Mouse (Mus musculus): ENCODE measurements around the gene Gpr137. TPM values are rescaled to one million over a fixed set of nuclear protein-coding genes. Genes with fewer than 3 reads are reported as not detected.
A peak's percentile ranks its signal among the peaks of the same experiment; 100 is the strongest.

Gpr137 gene
- polyA plus RNA-seq, 1 experiment, result 9.0 TPM

DNA sequence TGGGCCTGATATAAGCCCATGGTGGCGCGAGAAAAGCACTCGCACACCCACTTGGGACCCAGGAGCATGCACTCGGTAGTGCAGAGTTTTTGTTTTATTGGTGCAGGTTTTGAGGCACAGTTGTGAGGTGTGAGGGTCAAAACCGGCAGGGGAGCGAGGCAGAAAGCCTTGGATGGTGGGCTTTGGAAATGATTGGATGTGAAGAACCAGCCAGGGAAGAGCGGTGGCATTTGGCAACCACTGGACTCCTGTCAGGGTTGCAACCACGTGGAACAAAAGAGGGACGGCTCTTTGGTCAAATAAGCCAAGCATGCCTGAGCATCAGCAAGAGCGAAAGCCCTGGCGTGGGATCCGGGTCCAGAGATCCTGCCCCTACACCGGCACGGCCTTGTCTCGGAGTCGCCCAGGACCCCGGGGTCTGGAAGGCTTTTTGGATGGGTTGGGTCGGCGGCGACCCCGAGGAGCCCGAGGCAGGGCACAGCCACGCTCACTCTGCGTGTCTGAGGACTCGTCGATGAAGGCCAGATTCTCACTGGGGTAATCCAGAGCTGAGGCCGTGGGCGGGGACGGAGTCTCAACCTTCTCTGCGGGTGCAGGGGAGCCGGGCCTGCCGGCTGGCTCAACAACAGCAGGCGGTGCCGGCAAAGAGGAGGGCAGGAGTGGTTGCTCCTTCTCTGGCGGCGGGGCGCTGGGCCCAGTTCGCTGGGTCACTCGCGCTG is 16.5 kb downstream of the Gpr137 start:
- Histone ChIP-seq H3K4me3 (ENCODE audit: low read depth, low read length) (peak overlapping the region; percentile 49), H3K27ac (ENCODE audit: insufficient read depth, low read length) (no peak overlapping the region), H3K9me3 (replicated peaks; ENCODE audit: control insufficient read depth, insufficient read depth, low read length, poor library complexity, severe bottlenecking) (no peaks in the 10 kb centered on the region), H3K36me3 (ENCODE audit: control insufficient read depth, insufficient read depth, low read length, poor library complexity, severe bottlenecking) (no peaks in the 10 kb centered on the region), H3K9ac (ENCODE audit: low read depth, poor library complexity, severe bottlenecking) (peak overlapping the region; percentile 35), H3K4me1 (ENCODE audit: control insufficient read depth, insufficient read depth, low read length) (peaks cover 2% of the 10 kb centered on the region), H3K27me3 (ENCODE audit: control insufficient read depth, insufficient read depth, low read length, poor library complexity, severe bottlenecking) (no peaks in the 10 kb centered on the region)
- TF ChIP-seq EP300 (IDR thresholded peaks at IDR 0.05; ENCODE audit: insufficient read depth, low read depth, low read length) (no peak), POLR2A (IDR thresholded peaks at IDR 0.05; ENCODE audit: insufficient read depth, low read length) (no peak), CTCF (IDR thresholded peaks at IDR 0.05; ENCODE audit: low read depth, low read length) (no peak)

DNA sequence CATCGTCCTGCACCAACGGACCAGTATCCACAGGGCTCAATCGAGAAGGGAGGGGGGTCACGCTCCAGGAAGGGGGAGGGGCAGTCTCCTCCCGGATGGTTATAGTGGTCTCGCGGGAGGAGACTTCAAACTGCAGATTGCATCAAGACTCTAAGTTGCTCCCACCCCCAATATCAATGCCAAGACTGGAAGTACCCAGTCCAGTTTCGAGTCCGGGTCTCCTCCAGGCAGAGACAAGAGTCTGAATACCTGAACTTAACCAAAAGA is 17.0 kb downstream of the Gpr137 start, which contains the start of gene Catsperz:
Gene Catsperz, minus strand, starts transcription at position 74 of the 267 bp plus-strand sequence.
- H3K4me1 ChIP-seq (ENCODE audit: control insufficient read depth, insufficient read depth, low read length), result peaks cover 2% of the 10 kb centered on the region

DNA sequence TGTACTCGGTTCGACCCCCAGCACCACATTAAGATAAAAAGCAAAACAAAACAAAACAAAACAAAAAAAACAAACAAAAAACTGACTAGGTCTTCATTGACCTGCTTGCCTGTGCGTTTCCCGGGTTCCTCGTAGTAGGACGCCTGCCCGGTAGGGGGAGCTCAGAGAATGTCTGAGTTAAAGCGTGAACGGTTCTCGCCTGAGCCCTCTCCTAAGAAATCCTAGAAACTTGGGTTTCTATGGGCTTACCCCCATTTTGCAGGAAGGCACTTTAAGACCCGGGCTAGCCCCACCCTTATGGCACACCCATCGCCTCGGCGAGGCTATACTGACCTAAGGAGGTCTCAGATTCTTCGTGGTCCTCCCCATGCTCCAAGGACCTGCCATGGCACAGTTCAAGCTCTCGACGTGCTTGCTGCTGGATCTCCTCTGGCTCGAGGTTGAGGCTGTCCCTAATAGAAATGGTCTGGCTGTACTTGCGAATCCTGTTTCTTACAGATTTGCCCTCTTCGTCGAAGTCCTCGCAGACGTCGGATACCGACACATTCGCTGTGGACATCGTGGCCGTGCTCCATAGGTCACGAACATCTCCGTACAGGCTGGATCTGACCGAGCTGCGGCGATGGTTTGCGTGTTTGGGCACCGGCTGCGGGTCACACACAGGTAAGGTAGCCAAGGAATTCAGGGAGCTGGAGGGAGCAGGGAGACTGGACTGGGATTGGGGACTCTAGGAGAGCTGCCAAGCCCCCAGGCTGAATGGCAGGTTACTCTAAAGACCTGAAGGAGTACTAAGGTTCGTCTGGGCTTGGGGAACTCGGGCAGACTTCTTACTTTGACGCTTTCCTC is 17.6 kb downstream of the Gpr137 start:
- Histone ChIP-seq H3K27ac (ENCODE audit: insufficient read depth, low read length) (no peak overlapping the region), H3K9me3 (replicated peaks; ENCODE audit: control insufficient read depth, insufficient read depth, low read length, poor library complexity, severe bottlenecking) (no peaks in the 10 kb centered on the region), H3K27me3 (ENCODE audit: control insufficient read depth, insufficient read depth, low read length, poor library complexity, severe bottlenecking) (no peaks in the 10 kb centered on the region), H3K9ac (ENCODE audit: low read depth, poor library complexity, severe bottlenecking) (peak overlapping the region; percentile 25; the same call in 1 of the 2 replicates), H3K36me3 (ENCODE audit: control insufficient read depth, insufficient read depth, low read length, poor library complexity, severe bottlenecking) (no peaks in the 10 kb centered on the region), H3K4me3 (ENCODE audit: low read depth, low read length) (peak overlapping the region; percentile 39), H3K4me1 (ENCODE audit: control insufficient read depth, insufficient read depth, low read length) (peaks cover 2% of the 10 kb centered on the region)
- TF ChIP-seq EP300 (IDR thresholded peaks at IDR 0.05; ENCODE audit: insufficient read depth, low read depth, low read length) (no peak), CTCF (IDR thresholded peaks at IDR 0.05; ENCODE audit: low read depth, low read length) (peak; percentile 79), POLR2A (IDR thresholded peaks at IDR 0.05; ENCODE audit: insufficient read depth, low read length) (no peak)

More for the DNA sequence above, 17.0 kb downstream of the Gpr137 start, which contains the start of gene Catsperz:
- H3K4me3 ChIP-seq (ENCODE audit: low read depth, low read length), result peak within 1 kb of the TSS; percentile 49
- peak within 1 kb of the TSS; percentile 35 for H3K9ac ChIP-seq (ENCODE audit: low read depth, poor library complexity, severe bottlenecking)
- no peaks in the 10 kb centered on the region for H3K36me3 ChIP-seq (ENCODE audit: control insufficient read depth, insufficient read depth, low read length, poor library complexity, severe bottlenecking)
- H3K27ac ChIP-seq (ENCODE audit: insufficient read depth, low read length), result no peak within 1 kb of the TSS
- H3K9me3 ChIP-seq (replicated peaks; ENCODE audit: control insufficient read depth, insufficient read depth, low read length, poor library complexity, severe bottlenecking), result no peaks in the 10 kb centered on the region
- H3K27me3 ChIP-seq (ENCODE audit: control insufficient read depth, insufficient read depth, low read length, poor library complexity, severe bottlenecking), result no peaks in the 10 kb centered on the region
- TF ChIP-seq EP300 (IDR thresholded peaks at IDR 0.05; ENCODE audit: insufficient read depth, low read depth, low read length), result no peak
- TF ChIP-seq CTCF (IDR thresholded peaks at IDR 0.05; ENCODE audit: low read depth, low read length), result no peak

DNA sequence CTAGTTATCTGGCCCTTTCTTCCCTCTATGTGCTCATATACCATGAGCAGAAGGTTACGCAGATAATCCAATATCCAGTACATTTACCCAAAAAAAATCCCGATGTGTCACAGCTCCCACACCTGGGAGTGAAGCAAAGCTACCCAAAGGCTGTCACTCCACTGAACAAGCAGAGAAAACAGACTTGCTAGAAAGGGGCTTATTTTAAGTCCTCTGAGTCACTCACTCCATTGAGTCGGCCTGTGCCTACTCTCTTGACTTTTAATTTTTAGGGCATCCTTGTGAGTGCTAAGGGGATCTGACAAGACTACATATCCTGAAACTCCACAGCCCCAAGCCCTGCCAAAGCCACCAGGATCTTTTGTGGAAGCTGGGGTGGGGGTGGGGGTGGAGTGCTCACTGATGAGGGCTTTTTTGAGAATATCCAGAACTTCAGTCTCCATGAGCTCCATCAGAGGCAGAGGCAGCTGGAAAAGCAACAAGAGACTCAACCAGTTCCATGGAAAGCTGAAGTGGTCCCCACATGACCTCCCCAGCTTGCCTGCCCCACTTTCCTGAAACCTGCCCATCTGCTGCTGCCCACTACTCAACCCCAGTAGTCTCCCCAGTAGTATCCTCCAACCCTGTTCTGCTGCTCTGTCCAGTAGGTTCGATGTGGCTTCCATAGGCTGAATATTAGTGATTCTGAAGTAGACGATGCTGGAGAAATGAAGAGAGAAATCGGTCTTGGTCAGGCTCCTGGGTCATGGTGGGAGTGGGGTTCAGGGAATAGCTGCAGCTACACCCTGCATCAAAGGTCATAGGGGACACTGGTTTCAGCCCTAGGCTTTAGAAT is 19.2 kb downstream of the Gpr137 start:
- no peak overlapping the region for H3K27ac ChIP-seq (ENCODE audit: insufficient read depth, low read length)
- no peaks in the 10 kb centered on the region for H3K27me3 ChIP-seq (ENCODE audit: control insufficient read depth, insufficient read depth, low read length, poor library complexity, severe bottlenecking)
- no peak overlapping the region for H3K9ac ChIP-seq (ENCODE audit: low read depth, poor library complexity, severe bottlenecking)
- no peaks in the 10 kb centered on the region for H3K36me3 ChIP-seq (ENCODE audit: control insufficient read depth, insufficient read depth, low read length, poor library complexity, severe bottlenecking)
- no peak overlapping the region for H3K4me3 ChIP-seq (ENCODE audit: low read depth, low read length)
- TF ChIP-seq EP300 (IDR thresholded peaks at IDR 0.05; ENCODE audit: insufficient read depth, low read depth, low read length) (no peak), POLR2A (IDR thresholded peaks at IDR 0.05; ENCODE audit: insufficient read depth, low read length) (no peak), CTCF (IDR thresholded peaks at IDR 0.05; ENCODE audit: low read depth, low read length) (no peak)
- H3K9me3 ChIP-seq (replicated peaks; ENCODE audit: control insufficient read depth, insufficient read depth, low read length, poor library complexity, severe bottlenecking), result no peaks in the 10 kb centered on the region
- H3K4me1 ChIP-seq (ENCODE audit: control insufficient read depth, insufficient read depth, low read length), result peaks cover 2% of the 10 kb centered on the region

DNA sequence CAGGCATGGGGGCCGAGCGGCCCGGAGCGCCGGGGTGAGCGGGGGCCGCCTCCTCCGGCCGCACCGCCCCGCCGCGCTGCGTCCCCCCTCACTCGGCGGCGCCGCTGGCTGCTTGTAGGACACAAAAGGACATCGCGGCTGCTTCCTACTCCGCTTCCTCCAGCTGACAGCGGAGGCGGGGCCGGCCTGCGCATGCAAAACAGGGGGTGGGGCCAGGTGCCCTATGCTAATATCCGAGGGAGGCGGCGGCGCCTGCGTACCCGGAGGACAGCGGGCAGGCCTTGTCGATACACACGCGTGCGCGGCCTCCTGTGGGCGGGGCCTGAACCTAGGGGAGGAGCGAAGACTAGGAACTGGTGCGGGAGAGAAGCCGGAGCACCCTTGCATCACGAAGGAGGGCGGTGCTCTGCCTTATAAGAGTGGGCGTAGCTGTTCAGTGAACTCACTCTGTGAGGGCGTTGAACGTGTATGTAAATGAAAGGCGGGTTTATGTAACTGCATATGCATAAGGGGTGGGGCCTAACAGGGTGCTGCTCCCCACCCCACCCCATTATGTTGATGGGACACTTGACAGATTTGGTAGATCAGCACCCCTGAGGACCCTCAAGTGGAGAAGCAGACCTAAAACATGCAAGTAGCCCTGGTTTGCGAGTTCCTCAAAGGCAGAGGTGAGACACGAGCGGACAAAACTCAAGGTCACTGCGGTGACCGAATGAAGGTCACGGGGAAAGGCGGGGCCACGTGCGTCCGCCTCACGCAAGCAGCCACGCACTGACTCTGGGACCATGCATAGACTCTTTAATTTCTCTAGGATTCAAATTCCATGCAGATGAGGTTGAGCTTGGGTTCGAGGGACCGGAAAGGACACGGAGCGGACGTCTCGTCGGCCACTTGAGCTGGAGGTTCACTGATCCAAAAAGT is 20.4 kb downstream of the Gpr137 start, which contains the start of gene Esrra:
Gene Esrra, minus strand, starts transcription at position 167 of the 921 bp plus-strand sequence.
- H3K27ac ChIP-seq (ENCODE audit: insufficient read depth, low read length), result peak within 1 kb of the TSS; percentile 12; the same call in 1 of the 2 replicates
- H3K9me3 ChIP-seq (replicated peaks; ENCODE audit: control insufficient read depth, insufficient read depth, low read length, poor library complexity, severe bottlenecking), result no peaks in the 10 kb centered on the region
- H3K36me3 ChIP-seq (ENCODE audit: control insufficient read depth, insufficient read depth, low read length, poor library complexity, severe bottlenecking), result no peaks in the 10 kb centered on the region
- TF ChIP-seq CTCF (IDR thresholded peaks at IDR 0.05; ENCODE audit: low read depth, low read length) (no peak), EP300 (IDR thresholded peaks at IDR 0.05; ENCODE audit: insufficient read depth, low read depth, low read length) (peak; percentile 31; the same call in 1 of the 2 replicates)
- H3K27me3 ChIP-seq (ENCODE audit: control insufficient read depth, insufficient read depth, low read length, poor library complexity, severe bottlenecking), result no peaks in the 10 kb centered on the region
- H3K4me1 ChIP-seq (ENCODE audit: control insufficient read depth, insufficient read depth, low read length), result peaks cover 2% of the 10 kb centered on the region
- peak within 1 kb of the TSS; percentile 83 for H3K4me3 ChIP-seq (ENCODE audit: low read depth, low read length)
- peak within 1 kb of the TSS; percentile 80 for H3K9ac ChIP-seq (ENCODE audit: low read depth, poor library complexity, severe bottlenecking)
